Mouse (Mus musculus): ENCODE data around the gene Paox. TPM values are rescaled to one million over a fixed set of nuclear protein-coding genes. Genes with fewer than 3 reads are reported as not detected.

Gene Paox
- polyA plus RNA-seq (2015; fragmentation: Nextera tagmentation; extraction: Ambion mirVana): 8.7 and 11.0 TPM in 2 replicates

GRCm38 (mm10) chr7:140115583-140116328 is at the start of gene Paox:
Paox (plus strand) TSS chr7:140115799.

DNA sequence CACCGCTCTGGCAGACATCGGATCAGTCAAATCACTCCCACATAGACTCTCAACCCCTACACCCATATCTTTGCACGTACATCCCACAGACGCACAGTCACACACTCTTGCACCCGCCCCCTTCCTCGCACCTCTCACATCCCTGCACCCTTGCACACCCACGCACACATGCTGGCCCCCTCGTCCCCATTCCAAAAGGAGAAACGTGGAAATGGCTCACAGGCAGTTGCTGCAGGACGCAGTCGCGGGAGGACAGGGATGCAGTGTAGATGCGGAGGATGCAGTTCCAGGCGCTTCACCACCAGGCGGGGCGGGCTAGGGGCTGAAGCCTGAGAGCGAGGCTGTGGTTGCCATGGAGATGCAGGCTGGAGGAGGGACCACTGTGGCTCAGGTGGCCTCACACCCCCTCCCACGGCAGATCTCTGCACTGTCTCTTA is 33.3 kb upstream of the Paox start, which contains the start of gene Caly:
Gene Caly (minus strand): TSS at position 307 of the 437 bp plus-strand sequence.

DNA sequence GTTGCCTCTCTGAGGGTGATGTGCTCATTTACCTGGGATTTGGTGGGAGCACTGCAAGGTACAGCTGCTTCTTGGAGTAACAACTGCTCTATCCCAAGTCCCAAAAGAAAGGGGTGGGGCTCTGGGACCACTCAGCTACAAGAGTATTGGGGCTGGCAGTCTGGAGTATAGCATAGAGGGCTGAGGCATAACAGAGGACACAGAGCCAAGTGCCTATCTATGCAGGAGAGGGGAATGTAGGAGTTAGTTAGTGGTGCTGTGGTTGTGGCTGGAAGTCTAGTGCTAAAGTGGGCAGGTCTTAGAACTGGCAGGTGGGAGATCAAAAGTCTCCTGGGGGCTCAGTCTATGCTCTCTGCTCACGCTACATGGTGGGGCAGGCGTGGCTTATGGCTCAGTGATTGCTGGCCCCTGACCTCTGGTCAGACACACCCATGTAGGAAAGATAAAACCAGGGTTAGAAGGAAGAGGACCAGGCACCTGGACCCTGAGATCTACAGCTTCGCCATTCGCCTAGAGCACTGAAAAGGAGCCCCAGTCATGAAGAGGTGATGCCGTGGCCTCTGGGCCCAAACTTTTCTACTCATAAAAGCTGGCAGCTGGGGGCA is 22.6 kb upstream of the Paox start, which contains the start of gene Prap1:
Gene Prap1 (plus strand): TSS at position 472 of the 605 bp plus-strand sequence.

GRCm38 (mm10) chr7:140101993-140102860 is 13.4 kb upstream of the Paox start, which contains the start of gene Fuom:
Fuom (minus strand) TSS chr7:140102441.

DNA sequence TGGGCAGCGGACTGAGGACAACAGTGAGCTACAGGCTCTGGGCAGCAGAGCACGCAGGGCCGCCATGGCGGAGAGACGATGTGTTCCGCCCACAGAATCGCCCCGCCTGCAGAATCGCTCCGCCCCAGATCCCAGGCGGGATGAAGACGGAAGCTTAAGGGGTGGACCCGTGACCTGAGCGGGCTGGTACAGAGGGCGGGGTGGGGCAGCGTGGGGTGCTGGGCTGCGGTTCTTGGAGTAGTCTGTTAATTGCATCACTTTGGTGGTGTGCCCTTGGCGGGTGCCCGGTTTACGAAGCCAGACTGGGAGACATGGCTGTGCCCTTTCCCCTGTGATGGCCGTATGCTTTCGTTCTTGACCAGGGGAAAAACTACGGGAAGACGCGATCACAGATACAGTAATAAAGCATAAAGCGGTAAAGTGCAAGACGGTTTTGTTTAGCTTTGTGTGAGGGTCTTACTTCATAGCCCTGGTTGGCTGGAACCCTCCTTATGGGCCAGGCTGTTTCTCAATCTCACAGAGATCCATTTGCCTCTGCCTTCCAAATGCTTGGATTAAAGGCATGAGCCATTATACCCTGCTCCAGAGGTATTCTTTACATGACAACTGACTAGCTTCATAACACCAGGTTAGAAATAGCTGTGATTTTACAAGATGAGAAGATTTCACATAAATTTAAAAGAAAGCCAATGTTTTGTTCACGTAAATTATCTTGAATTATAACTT is 893 bp downstream of the Paox start, which contains the start of gene Echs1:
Gene Echs1 (minus strand): TSS at position 148 of the 726 bp plus-strand sequence.

GRCm38 (mm10) chr7:140137135-140138020 is 21.8 kb downstream of the Paox start, which contains the start of gene Mtg1:
Mtg1 (plus strand) TSS chr7:140137564.

GRCm38 (mm10) chr7:140154218-140154927 is 38.8 kb downstream of the Paox start, which contains the start of gene Sprn:
Sprn (minus strand) TSS chr7:140154877.

GRCm38 (mm10) chr7:140164664-140165063 is 49.1 kb downstream of the Paox start, which contains the start of gene Olfr522:
Olfr522 (minus strand) TSS chr7:140164764.

DNA sequence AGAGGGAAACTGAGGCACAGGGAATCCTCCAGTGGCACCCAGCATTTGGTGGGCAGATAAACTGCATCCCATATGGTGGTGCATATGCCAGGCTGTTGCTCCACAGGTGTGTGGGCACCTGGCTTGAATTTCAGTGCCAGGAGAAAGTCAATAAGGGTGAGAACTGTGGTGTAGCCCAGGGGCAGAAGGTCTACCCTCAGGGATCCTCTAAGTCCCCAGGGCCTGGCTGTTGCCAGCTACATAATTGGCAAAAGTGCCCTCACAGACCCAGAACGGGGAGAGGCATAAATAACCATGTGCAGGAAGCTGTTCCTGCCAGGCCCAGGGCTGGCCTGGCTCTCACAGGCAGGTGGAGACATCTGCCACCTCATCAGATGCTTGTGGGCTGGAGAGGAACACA is 57.3 kb downstream of the Paox start, which contains the start of gene Olfr523:
Gene Olfr523 (plus strand): TSS at position 282 of the 400 bp plus-strand sequence.

Other genes with a start within 250 kb of the Paox start
- 12.1 and 14.6 TPM in 2 replicates for gene Kndc1, start 221.1 kb upstream of the Paox start, polyA plus RNA-seq (2015; fragmentation: Nextera tagmentation; extraction: Ambion mirVana)
- not detected in 2 replicates for gene Utf1, start 172.0 kb upstream of the Paox start, polyA plus RNA-seq (2015; fragmentation: Nextera tagmentation; extraction: Ambion mirVana)
- 1.1 and 1.5 TPM in 2 replicates for gene 6430531B16Rik, start 137.0 kb upstream of the Paox start, polyA plus RNA-seq (2015; fragmentation: Nextera tagmentation; extraction: Ambion mirVana)
- 0.85 and 0.88 TPM in 2 replicates for gene Adam8, start 123.2 kb upstream of the Paox start, polyA plus RNA-seq (2015; fragmentation: Nextera tagmentation; extraction: Ambion mirVana)
- 52.0 and 54.8 TPM in 2 replicates for gene Zfp511, start 79.4 kb upstream of the Paox start, polyA plus RNA-seq (2015; fragmentation: Nextera tagmentation; extraction: Ambion mirVana)
- 44.1 and 46.2 TPM in 2 replicates for gene Tubgcp2, start 79.1 kb upstream of the Paox start, polyA plus RNA-seq (2015; fragmentation: Nextera tagmentation; extraction: Ambion mirVana)
- gene Msx3, start 66.7 kb upstream of the Paox start, polyA plus RNA-seq (2015; fragmentation: Nextera tagmentation; extraction: Ambion mirVana): 0.79 and 0.99 TPM in 2 replicates
- gene Caly, start 33.3 kb upstream of the Paox start, polyA plus RNA-seq (2015; fragmentation: Nextera tagmentation; extraction: Ambion mirVana): 625 and 662 TPM in 2 replicates
- gene Prap1, start 22.4 kb upstream of the Paox start, polyA plus RNA-seq (2015; fragmentation: Nextera tagmentation; extraction: Ambion mirVana): not detected in 2 replicates
- 64.5 and 69.4 TPM in 2 replicates for gene Fuom, start 13.4 kb upstream of the Paox start, polyA plus RNA-seq (2015; fragmentation: Nextera tagmentation; extraction: Ambion mirVana)
- gene Echs1, start 677 bp downstream of the Paox start, polyA plus RNA-seq (2015; fragmentation: Nextera tagmentation; extraction: Ambion mirVana): 127 and 133 TPM in 2 replicates
- gene Mtg1, start 21.8 kb downstream of the Paox start, polyA plus RNA-seq (2015; fragmentation: Nextera tagmentation; extraction: Ambion mirVana): 30.5 and 34.5 TPM in 2 replicates
- gene Sprn, start 39.1 kb downstream of the Paox start, polyA plus RNA-seq (2015; fragmentation: Nextera tagmentation; extraction: Ambion mirVana): 31.2 and 31.7 TPM in 2 replicates
- gene Olfr522, start 49.0 kb downstream of the Paox start, polyA plus RNA-seq (2015; fragmentation: Nextera tagmentation; extraction: Ambion mirVana): not detected in 2 replicates
- not detected in 2 replicates for gene Olfr523, start 57.4 kb downstream of the Paox start, polyA plus RNA-seq (2015; fragmentation: Nextera tagmentation; extraction: Ambion mirVana)
- not detected in 2 replicates for gene Olfr524, start 90.2 kb downstream of the Paox start, polyA plus RNA-seq (2015; fragmentation: Nextera tagmentation; extraction: Ambion mirVana)
- gene Cd163l1, start 102.5 kb downstream of the Paox start, polyA plus RNA-seq (2015; fragmentation: Nextera tagmentation; extraction: Ambion mirVana): not detected in 2 replicates
- not detected in 2 replicates for gene 5830411N06Rik, start 131.5 kb downstream of the Paox start, polyA plus RNA-seq (2015; fragmentation: Nextera tagmentation; extraction: Ambion mirVana)
- not detected in 2 replicates for gene Olfr525, start 205.1 kb downstream of the Paox start, polyA plus RNA-seq (2015; fragmentation: Nextera tagmentation; extraction: Ambion mirVana)
- gene Olfr527, start 218.2 kb downstream of the Paox start, polyA plus RNA-seq (2015; fragmentation: Nextera tagmentation; extraction: Ambion mirVana): not detected in 2 replicates
- gene Olfr60, start 245.9 kb downstream of the Paox start, polyA plus RNA-seq (2015; fragmentation: Nextera tagmentation; extraction: Ambion mirVana): not detected in 2 replicates